Mouse (Mus musculus): ENCODE measurements around the gene Cp.
"Not testable (repeated sequence)": the region's sequence is repeated elsewhere in the genome, so short reads cannot be mapped to it uniquely, and the experiment has no call there.

Gene Cp

DNA sequence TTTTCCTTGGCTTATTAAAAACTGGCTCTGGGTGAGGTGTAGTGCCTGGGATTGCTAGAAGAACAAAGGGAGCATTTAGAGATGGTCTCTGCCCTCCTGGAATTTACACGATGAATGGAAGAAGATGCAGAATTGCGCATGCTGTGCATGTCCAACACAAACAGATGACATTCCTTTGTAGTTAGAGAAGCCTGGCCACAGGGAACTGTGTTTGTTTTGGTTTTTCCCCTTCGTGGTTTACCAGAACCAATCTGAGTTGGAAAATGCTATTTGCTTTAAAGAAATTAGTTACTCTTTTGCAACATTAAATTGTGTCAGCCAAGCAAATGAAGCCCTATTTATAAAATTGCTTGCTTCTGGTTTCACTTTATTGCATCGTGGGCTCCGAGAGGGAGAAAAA, at the start of gene Cp:
TSS of gene Cp (plus strand) at position 170 of the 400 bp plus-strand sequence.
- peak; percentile 21 for DNase-seq (ENCODE audit: low read depth, low spot score)

- DNase-seq (ENCODE audit: low read depth, low spot score), result no peak
Observed at GRCm38 (mm10) chr3:19948552-19948951, 8.3 kb upstream of the Cp start.

GRCm38 (mm10) chr3:19949401-19949800, 7.5 kb upstream of the Cp start:
- not testable (repeated sequence) for DNase-seq (ENCODE audit: low read depth, low spot score)

DNA sequence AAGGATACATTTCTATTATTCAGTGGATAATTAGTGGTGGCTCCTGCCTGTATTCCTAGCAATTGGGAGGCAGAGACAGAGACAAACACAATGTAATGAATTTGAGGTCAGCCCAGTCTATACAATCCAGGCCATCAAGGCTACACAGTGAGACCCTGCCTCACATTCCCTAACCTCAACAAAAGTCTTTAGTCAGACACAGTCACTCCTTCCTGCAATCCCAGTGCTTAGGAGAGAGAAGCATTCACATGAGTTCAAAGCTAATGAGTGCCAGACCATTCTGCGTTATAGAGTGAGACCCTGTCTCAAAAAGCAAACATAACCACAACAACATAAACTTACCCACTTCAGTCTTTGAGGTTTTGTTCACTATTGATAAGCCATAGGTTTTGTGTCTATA, 3.4 kb upstream of the Cp start:
- DNase-seq (ENCODE audit: low read depth, low spot score), result no peak

DNA sequence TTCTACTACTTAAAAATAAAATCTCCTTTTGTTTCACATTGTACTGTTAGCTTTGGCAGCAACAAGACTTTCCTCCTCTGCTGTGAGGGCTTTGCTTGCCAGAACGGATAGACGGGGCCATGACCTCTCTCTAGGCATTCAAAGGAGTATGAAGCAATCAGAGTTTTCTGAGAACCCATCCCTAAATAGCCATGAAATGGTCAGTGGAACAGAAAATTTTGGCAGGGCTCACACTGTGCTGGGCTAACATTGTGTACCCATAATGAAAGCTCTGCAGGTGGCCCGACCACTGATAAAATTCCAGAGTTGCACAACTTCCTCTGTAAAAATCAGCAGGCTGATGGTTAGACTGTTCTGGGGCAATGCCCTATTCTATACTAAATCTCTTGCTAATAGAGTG, 3.0 kb upstream of the Cp start:
- DNase-seq (ENCODE audit: low read depth, low spot score), result peak; percentile 1

DNA sequence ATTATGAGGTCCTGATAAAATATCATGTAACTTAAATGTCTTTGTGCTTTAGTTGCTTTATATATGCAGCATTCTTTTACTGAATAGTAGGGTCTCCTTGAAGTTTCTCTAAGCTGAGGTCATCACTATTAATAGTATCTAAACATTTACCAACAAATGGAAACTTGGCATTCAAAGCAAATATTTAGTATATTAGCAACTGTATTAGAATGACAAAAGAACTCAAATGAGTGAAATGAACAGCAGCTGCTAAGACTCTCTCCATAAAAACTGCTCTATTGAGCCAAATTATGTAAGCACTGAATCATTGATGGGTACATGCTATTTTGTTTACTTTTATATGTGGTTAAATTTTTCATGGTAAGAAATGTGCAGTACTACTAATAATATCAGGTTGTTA, 1.2 kb downstream of the Cp start:
- DNase-seq (ENCODE audit: low read depth, low spot score), result no peak

GRCm38 (mm10) chr3:19958983-19959382, 2.1 kb downstream of the Cp start:
- DNase-seq (ENCODE audit: low read depth, low spot score), result no peak

DNA sequence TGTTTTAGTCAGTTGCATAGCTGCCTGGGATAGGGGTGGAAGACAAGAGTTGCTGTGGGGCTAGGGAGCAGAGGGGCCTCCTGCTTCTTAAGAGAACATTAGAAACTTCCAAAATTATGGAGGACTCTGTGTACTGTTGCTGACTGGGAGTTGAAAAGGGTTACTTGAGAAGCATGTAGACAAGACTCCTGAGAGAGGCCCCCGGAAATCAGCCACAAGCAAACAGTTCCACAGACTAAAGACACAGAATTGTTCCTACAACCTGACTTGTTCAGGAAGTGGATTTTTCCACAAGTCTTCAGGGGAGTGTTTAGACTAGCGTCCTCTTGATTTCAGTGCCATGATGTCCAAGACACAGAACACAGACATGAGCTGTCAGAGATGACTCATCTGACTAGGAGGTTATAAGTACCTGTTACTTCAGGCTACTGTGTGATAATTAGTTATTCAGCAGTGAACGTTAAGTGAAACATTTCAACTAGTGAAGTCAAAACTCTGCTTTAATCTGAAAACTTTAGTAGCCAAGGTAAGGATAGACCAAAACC, 3.8 kb downstream of the Cp start:
- no peak for DNase-seq (ENCODE audit: low read depth, low spot score)

GRCm38 (mm10) chr3:19961341-19961740, 4.5 kb downstream of the Cp start:
- DNase-seq (ENCODE audit: low read depth, low spot score), result no peak

GRCm38 (mm10) chr3:19962769-19963513, 6.1 kb downstream of the Cp start:
- DNase-seq (ENCODE audit: low read depth, low spot score), result no peak

- no peak for DNase-seq (ENCODE audit: low read depth, low spot score)
Observed at GRCm38 (mm10) chr3:19964625-19965188, 7.9 kb downstream of the Cp start.

DNA sequence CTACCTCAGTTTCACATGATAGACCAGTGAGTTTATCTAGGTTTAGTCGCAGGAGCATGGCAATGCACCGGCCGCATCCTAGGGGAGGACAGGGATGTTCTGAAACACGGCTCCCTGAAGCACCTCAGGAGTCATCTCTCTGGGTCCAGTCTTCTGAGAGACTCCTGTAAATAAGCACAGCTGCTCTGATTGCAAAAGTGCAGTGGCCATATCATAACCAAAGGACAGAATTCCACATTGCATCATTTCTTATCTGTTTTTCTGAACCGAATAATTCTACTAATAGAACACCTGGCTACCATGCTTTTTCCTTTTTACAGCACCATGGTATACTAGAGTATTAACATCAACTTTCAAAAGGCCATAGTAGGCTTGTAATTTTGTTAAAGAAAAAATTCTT, 8.4 kb downstream of the Cp start:
- DNase-seq (ENCODE audit: low read depth, low spot score), result no peak

- DNase-seq (ENCODE audit: low read depth, low spot score), result no peak
Observed at GRCm38 (mm10) chr3:19966072-19966471, 9.2 kb downstream of the Cp start.

- no peak for DNase-seq (ENCODE audit: low read depth, low spot score)
Observed at GRCm38 (mm10) chr3:19978474-19978873, 21.6 kb downstream of the Cp start.

GRCm38 (mm10) chr3:19981156-19981555, 24.3 kb downstream of the Cp start:
- DNase-seq (ENCODE audit: low read depth, low spot score), result no peak

- no peak for DNase-seq (ENCODE audit: low read depth, low spot score)
Observed at GRCm38 (mm10) chr3:19982846-19983245, 26.0 kb downstream of the Cp start.

GRCm38 (mm10) chr3:19986123-19986522, 29.3 kb downstream of the Cp start:
- no peak for DNase-seq (ENCODE audit: low read depth, low spot score)

GRCm38 (mm10) chr3:19990031-19990430, 33.2 kb downstream of the Cp start:
- DNase-seq (ENCODE audit: low read depth, low spot score), result no peak

DNA sequence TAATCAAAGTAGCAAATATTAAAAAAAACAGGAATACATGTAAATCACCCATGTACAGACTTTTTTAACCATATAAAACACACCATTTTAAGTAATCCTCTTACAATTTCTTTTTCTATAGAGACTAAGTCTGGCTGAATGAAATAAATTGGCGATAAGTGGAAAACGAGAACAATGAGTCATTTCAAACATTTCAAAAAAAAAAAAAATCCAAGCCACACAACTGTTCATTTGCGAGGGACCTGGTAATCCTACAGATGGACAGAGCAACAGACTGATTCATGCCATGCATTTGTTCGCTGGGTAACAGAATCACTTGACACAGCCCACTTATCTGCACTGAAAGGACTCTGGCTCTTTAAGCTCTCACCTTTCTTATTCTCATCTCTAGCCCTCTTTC, 35.5 kb downstream of the Cp start:
- no peak for DNase-seq (ENCODE audit: low read depth, low spot score)

DNA sequence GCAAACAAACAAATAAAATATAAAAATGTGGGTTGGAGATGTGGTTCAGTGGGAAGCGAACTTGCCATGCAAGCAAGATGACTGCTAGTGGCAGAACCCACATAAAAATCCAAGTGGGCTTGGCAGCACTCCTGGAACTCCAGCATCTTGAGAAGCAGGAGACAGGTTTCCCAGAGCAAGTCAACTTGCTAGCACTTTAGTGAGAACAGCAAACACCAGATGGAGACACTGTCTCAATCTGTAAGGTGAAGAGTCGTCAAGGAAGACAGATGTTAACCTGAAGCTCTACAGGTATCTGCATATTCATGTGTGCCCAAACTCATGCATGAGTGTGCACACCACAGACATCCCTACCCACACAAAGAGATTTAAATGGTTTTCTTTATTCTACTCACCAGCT, 42.7 kb downstream of the Cp start:
- no peak for DNase-seq (ENCODE audit: low read depth, low spot score)

DNA sequence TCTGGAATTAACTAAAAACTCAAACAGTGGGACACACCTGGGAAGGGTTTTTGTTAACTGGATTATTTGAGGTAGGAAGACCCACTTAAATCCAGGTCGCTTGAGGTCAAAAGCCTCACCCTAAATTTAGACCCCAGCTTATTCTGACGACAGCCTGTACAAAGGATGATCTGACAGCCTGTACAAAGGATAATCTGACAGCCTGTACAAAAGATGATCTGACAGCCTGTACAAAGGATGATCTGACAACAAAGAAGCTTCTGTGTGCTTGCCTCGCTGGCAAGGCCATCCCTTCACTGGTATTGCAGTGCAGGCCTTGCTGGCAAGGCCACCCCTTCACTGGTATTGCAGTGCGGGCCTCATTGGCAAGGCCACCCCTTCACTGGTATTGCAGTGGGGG, 44.0 kb downstream of the Cp start:
- DNase-seq (ENCODE audit: low read depth, low spot score), result no peak

GRCm38 (mm10) chr3:20002786-20003185, 45.9 kb downstream of the Cp start:
- peak; percentile 28 for DNase-seq (ENCODE audit: low read depth, low spot score)

DNA sequence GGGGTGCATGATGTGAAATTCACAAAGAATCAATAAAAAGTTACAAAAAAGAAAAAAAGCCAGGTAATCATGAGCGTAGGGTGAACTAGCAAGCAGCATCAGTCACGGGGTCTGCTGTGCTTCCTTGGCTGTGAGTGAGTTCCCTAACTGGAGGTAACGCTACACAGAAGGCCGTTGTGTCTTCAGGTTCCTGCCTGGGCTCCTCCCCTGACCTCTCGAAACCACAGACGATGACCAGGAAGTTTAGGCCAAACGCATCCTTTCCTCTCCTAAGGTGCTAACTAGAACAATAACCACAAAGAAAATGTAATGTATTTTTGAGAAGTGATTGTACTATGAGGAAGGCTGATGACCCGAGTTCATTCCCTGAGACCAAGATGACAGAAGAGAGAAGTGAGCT, 47.6 kb downstream of the Cp start:
- DNase-seq (ENCODE audit: low read depth, low spot score), result no peak

All from ZHBTc4 (cell line).